Mouse (Mus musculus) stomach, embryonic 14.5 days (tissue): Measurements from ENCODE around the gene Slx4. TPM values are rescaled to one million over a fixed set of nuclear protein-coding genes. Genes with fewer than 3 reads are reported as not detected.
"Not testable (repeated sequence)": the region's sequence is repeated elsewhere in the genome, so short reads cannot be mapped to it uniquely, and the experiment has no call there.

Experiments
- ATAC-seq: fragments of 200-750 bp; cut with Nextera tagmentation; 2 replicates; pipeline ENCODE4 v1.8.0; 2017; ENCODE audit warnings: low read depth, moderate TSS enrichment; ENCODE audit not compliant: insufficient number of reproducible peaks, insufficient read depth, low FRiP score
- H3K27ac ChIP-seq: fragments of 300-500 bp; sonication (generic); 2 replicates; pipeline ENCODE4 v1.5.1; 2014; ENCODE audit warnings: mild to moderate bottlenecking, low read length, moderate library complexity, mixed read lengths
- H3K27me3 ChIP-seq: fragments of 300-500 bp; sonication (generic); 2 replicates; pipeline ENCODE4 v1.6.1; 2014; ENCODE audit warnings: low read length, control low read depth, mixed read lengths; ENCODE audit not compliant: control insufficient read depth, insufficient read depth
- H3K36me3 ChIP-seq: fragments of 300-500 bp; sonication (generic); 2 replicates; pipeline ENCODE4 v1.6.1; 2014; ENCODE audit warnings: mild to moderate bottlenecking, control low read depth, low read length, moderate library complexity, mixed read lengths; ENCODE audit not compliant: control insufficient read depth, insufficient read depth
- H3K4me1 ChIP-seq: fragments of 300-500 bp; sonication (generic); 2 replicates; pipeline ENCODE4 v1.6.1; 2014; ENCODE audit warnings: low read length, control low read depth, mixed read lengths; ENCODE audit not compliant: control insufficient read depth, insufficient read depth
- H3K4me2 ChIP-seq: fragments of 300-500 bp; sonication (generic); replicated peaks from 2 replicates; pipeline ENCODE4 v1.6.1; 2014; ENCODE audit warnings: low read depth, low read length, control low read depth
- H3K4me3 ChIP-seq: fragments of 300-500 bp; sonication (generic); 2 replicates; pipeline ENCODE4 v1.5.1; 2014; ENCODE audit warnings: low read depth, low read length, control low read depth
- H3K9ac ChIP-seq: fragments of 300-500 bp; sonication (generic); replicated peaks from 2 replicates; pipeline ENCODE4 v1.6.1; 2014; ENCODE audit warnings: low read depth, mild to moderate bottlenecking, control low read depth, low read length, moderate library complexity, mixed read lengths
- H3K9me3 ChIP-seq: fragments of 300-500 bp; sonication (generic); 2 replicates; pipeline ENCODE4 v1.6.1; 2016; ENCODE audit warnings: low read depth, low read length, control low read depth; ENCODE audit not compliant: control insufficient read depth
- WGBS: fragments of 180-500 bp; shearing (Covaris S2); extraction: QIAGEN DNeasy Blood & Tissue Kit; methylation state at CpG from one replicate; pipeline ENCODE4 v1.1.7; 2014; 5-methylcytosine and 5-hydroxymethylcytosine counted together
- polyA plus RNA-seq: library from polyadenylated mRNA; unstranded; fragments of >200 nt; fragmentation: Nextera tagmentation; extraction: Ambion mirVana; gene quantifications from 2 replicates; pipeline ENCODE4 v1.2.1, GENCODE M21; 2014

Slx4 gene
- polyA plus RNA-seq, 1 experiment from 2014 or later = 28.1 TPM

GRCm38 (mm10) chr16:4022719-4023118 is 19.1 kb upstream of the Slx4 start:
- 62% methylated on average over 4 of the region's 4 CpGs for WGBS
- Histone ChIP-seq H3K9ac (no peak overlapping the region), H3K4me1 (no peaks in the 10 kb centered on the region), H3K27me3 (no peaks in the 10 kb centered on the region), H3K4me3 (no peak overlapping the region), H3K36me3 (no peaks in the 10 kb centered on the region), H3K27ac (no peak overlapping the region), H3K4me2 (no peak overlapping the region), H3K9me3 (no peaks in the 10 kb centered on the region)
- ATAC-seq = no peak

- no peak overlapping the region for H3K4me3 ChIP-seq
- ATAC-seq = no peak
- no peaks in the 10 kb centered on the region for H3K4me1 ChIP-seq
- H3K9me3 ChIP-seq = no peaks in the 10 kb centered on the region
- H3K9ac ChIP-seq = no peak overlapping the region
- H3K4me2 ChIP-seq = no peak overlapping the region
- no peaks in the 10 kb centered on the region for H3K27me3 ChIP-seq
- no peak overlapping the region for H3K27ac ChIP-seq
- no peaks in the 10 kb centered on the region for H3K36me3 ChIP-seq
- 96% methylated on average over 1 of the region's 1 CpGs for WGBS
Measured at GRCm38 (mm10) chr16:4021241-4021640, 17.7 kb upstream of the Slx4 start.

DNA sequence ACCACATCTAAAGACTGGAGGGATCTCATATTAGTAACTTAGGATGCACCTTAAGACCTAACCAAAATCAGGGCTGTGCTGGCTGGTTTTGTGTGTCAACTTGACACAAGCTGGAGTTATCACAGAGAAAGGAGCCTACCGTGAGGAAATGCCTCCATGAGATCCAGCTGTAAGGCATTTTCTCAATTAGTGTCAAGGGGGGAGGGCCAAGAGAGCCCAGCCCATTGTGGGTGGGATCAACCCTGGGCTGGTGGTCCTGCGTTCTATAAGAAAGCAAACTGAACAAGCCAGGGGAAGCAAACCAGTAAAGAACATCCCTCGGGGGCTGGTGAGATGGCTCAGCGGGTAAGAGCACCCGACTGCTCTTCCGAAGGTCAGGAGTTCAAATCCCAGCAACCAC is 13.9 kb upstream of the Slx4 start:
- not testable (repeated sequence) for H3K27me3 ChIP-seq, H3K36me3 ChIP-seq, H3K4me1 ChIP-seq, ATAC-seq, H3K27ac ChIP-seq, H3K9me3 ChIP-seq, H3K4me2 ChIP-seq, H3K9ac ChIP-seq, H3K4me3 ChIP-seq
- 78% methylated on average over 6 of the region's 6 CpGs for WGBS

- not testable (repeated sequence) for H3K9me3 ChIP-seq, H3K27me3 ChIP-seq, H3K27ac ChIP-seq, H3K4me1 ChIP-seq, ATAC-seq, H3K36me3 ChIP-seq, H3K4me3 ChIP-seq, H3K9ac ChIP-seq, H3K4me2 ChIP-seq
- 78% methylated on average over 17 of the region's 17 CpGs for WGBS
Measured at GRCm38 (mm10) chr16:4016786-4017185, 13.2 kb upstream of the Slx4 start.

GRCm38 (mm10) chr16:4014040-4014668 is 10.6 kb upstream of the Slx4 start:
- no peak overlapping the region for H3K9ac ChIP-seq
- no peaks in the 10 kb centered on the region for H3K9me3 ChIP-seq
- WGBS = 77% methylated on average over 5 of the region's 5 CpGs
- ATAC-seq = no peak
- no peaks in the 10 kb centered on the region for H3K27me3 ChIP-seq
- no peak overlapping the region for H3K4me3 ChIP-seq
- no peak overlapping the region for H3K27ac ChIP-seq
- no peaks in the 10 kb centered on the region for H3K4me1 ChIP-seq
- no peak overlapping the region for H3K4me2 ChIP-seq
- H3K36me3 ChIP-seq = no peaks in the 10 kb centered on the region

DNA sequence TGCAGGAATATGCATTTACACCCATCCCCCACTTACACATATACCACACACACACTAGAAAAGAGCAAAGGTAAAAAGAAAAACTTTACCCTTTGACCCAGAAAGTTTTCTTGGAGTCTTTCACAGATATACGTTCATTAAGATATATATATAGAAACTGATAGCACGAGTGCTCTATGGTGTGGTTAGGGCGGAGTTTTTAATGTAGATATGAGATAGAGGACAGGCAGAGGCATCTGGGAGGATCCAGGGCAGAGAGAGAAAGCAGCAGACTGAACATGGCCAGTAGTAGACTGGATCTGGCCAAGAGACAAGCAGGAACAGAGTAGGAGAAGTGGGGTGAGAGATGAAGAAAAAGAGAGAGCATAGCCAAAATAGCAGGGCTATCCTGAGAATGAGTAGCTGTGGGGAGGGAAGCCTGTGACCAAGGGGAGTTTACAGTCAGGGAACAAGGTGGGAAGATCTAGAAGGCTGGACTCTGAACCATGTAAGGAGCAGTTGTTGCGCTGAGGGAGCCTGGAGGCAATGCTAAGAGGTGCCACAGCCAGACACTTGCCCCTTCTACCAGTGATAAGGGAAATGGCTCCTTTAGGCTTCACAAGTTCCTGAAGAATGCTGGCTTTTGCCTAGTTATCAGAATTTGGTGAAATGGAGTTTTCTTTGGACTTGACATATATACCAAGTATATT is 9.5 kb upstream of the Slx4 start:
- H3K4me1 ChIP-seq = no peaks in the 10 kb centered on the region
- no peak overlapping the region for H3K4me3 ChIP-seq
- no peak overlapping the region for H3K9ac ChIP-seq
- H3K27ac ChIP-seq = no peak overlapping the region
- H3K27me3 ChIP-seq = no peaks in the 10 kb centered on the region
- ATAC-seq = no peak
- no peaks in the 10 kb centered on the region for H3K36me3 ChIP-seq
- H3K9me3 ChIP-seq = no peaks in the 10 kb centered on the region
- WGBS = 65% methylated on average over 4 of the region's 4 CpGs
- no peak overlapping the region for H3K4me2 ChIP-seq

GRCm38 (mm10) chr16:3988410-3988809 is 15.2 kb downstream of the Slx4 start:
- no peak for ATAC-seq
- Histone ChIP-seq H3K27ac (no peak overlapping the region), H3K4me1 (no peaks in the 10 kb centered on the region), H3K4me2 (no peak overlapping the region), H3K9ac (no peak overlapping the region), H3K4me3 (no peak overlapping the region), H3K27me3 (no peaks in the 10 kb centered on the region), H3K9me3 (no peaks in the 10 kb centered on the region), H3K36me3 (peaks cover 73% of the 10 kb centered on the region)
- 91% methylated on average over 4 of the region's 4 CpGs for WGBS

DNA sequence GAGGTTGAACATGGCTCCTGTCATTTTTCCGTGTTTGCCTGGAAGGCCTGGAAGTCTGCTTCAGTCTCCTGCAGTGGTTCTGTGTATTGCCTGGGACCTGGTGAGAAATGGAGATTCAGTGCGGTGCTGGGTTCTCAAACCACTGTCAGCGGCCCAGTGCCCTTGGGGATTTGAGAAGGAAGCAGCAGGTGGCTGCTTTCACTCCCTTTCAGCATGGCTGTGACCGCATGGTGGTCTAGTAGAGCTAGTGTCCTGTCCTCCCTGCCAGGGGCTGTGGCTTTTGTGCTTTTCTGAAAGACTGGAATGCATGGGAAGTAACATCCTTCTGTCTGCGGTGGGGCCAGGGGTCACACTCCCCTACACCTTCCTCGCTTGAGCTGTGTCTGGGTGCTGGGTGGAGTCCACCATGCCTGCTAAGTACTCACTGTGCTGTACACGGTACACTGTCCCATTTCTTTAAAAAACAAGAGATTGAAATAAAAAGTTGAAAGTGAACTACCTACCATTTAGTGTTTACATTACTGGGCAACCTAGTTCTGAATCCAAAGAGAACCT is 20.3 kb downstream of the Slx4 start:
- peaks cover 78% of the 10 kb centered on the region for H3K36me3 ChIP-seq

More for the DNA sequence above, 20.3 kb downstream of the Slx4 start:
- no peak overlapping the region for H3K4me2 ChIP-seq
- H3K27ac ChIP-seq = no peak overlapping the region
- H3K4me3 ChIP-seq = no peak overlapping the region
- ATAC-seq = no peak
- H3K27me3 ChIP-seq = no peaks in the 10 kb centered on the region
- WGBS = 80% methylated on average over 7 of the region's 7 CpGs
- H3K9me3 ChIP-seq = no peaks in the 10 kb centered on the region
- H3K9ac ChIP-seq = no peak overlapping the region
- no peaks in the 10 kb centered on the region for H3K4me1 ChIP-seq
